In the genomic region with DNA sequence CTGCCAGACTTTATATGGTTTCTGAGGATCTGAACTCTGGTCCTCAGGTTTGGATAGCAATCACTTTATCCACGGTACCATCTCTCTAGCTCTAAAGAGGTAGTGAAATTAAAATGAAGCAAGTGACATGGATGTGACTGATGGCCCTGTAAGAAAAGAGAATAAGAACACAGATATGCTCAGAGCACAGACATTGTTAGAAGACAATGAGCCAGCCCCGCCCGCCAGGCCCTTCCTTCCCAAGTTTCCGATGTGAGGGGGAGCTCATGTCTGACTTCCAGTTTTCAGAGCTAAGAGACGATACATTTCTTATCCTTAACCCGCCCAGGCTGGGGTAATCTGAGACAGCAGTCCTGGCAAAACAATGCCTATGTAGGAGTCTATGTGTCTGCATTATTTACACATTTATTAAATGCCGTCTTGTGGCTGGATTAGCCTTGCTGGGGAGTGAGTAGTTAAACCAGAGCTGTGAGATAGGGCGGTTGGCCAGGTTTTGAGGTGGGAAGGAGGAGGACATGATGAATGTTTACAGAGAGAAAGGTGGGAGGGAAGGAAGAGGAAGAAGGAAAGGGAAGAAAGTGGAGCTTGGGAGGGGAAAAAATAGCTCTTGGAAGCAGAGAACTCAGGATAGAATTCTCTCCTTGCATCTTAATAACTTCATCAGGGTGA, we compare ENCODE assay signal across 14 mouse cellular contexts.
DNase-seq lines count a peak whose midpoint lies in the region; ATAC-seq and TF ChIP-seq lines count a peak whose summit lies in the region.
"Had no signal": no experiment of that assay in that cellular context is flagged by ENCODE, and none has a peak within 500 bp of the region (broad histone marks: within the 10 kb centered on the region; RNA-seq: fewer than 3 reads in every experiment).

No protein-coding gene starts in this region.

- no peaks in the 10 kb centered on the region for H3K36me3 ChIP-seq in kidney, adult 2 months (ENCODE audit: control insufficient read depth, insufficient read depth, low read length)
- H3K36me3 ChIP-seq in forebrain, embryonic 15.5 days, result no peaks in the 10 kb centered on the region
- H3K36me3 ChIP-seq: forebrain, embryonic 10.5 days had no signal

- TF ChIP-seq POLR2A in kidney, adult 2 months (IDR thresholded peaks at IDR 0.05; ENCODE audit: low read depth, low read length), result no peak

- no peak for TF ChIP-seq CTCF in kidney, adult 2 months (conservative IDR thresholded peaks at IDR 0.05; ENCODE audit: insufficient read depth, insufficient read length, low read depth, low read length)

- no peak overlapping the region for H3K9ac ChIP-seq in forebrain, embryonic 15.5 days (replicated peaks)
- H3K9ac ChIP-seq: hindbrain, embryonic 14.5 days had no signal

- peak; percentile 51 for DNase-seq in kidney, adult 2 months
- DNase-seq in kidney, adult 9 months, result no peak
- peak; percentile 68 for DNase-seq in ZHBTc4 (ENCODE audit: low read depth, low spot score)
- peak; percentile 30 to 34 for DNase-seq in heart, adult 9 months (ENCODE audit: low spot score in 2 of 2)
- peak; percentile 54 to 59 for DNase-seq in kidney, postnatal 4 days
- DNase-seq in embryo, embryonic 10.5 days (ENCODE audit: low spot score), result no peak
- no peak for DNase-seq in c-Kit-positive CD71-positive TER-119-positive erythroid progenitor cells, embryonic 14.5 days (ENCODE audit: low spot score)
- DNase-seq: cerebellum, adult 2 months; gastrocnemius, postnatal 25 days had no signal

- H3K4me3 ChIP-seq in kidney, adult 2 months (ENCODE audit: insufficient read depth, low read depth, low read length), result no peak overlapping the region
- H3K4me3 ChIP-seq in forebrain, embryonic 15.5 days, result no peak overlapping the region
- H3K4me3 ChIP-seq: forebrain, embryonic 10.5 days had no signal

- 60% methylated on average over 8 of the region's 8 CpGs for WGBS in kidney, adult 2 months
- WGBS in forebrain, embryonic 15.5 days, result 59% methylated on average over 8 of the region's 8 CpGs

- no peaks in the 10 kb centered on the region for H3K27me3 ChIP-seq in kidney, adult 2 months (replicated peaks; ENCODE audit: control insufficient read depth, insufficient read depth, low read length)
- no peaks in the 10 kb centered on the region for H3K27me3 ChIP-seq in forebrain, embryonic 15.5 days

- peak overlapping the region; percentile 24 for H3K27ac ChIP-seq in kidney, adult 2 months (ENCODE audit: insufficient read depth, low read depth, low read length)
- no peak overlapping the region for H3K27ac ChIP-seq in forebrain, embryonic 15.5 days (replicated peaks)
- H3K27ac ChIP-seq: forebrain, embryonic 10.5 days; hindbrain, embryonic 14.5 days; macrophage had no signal

- no peaks in the 10 kb centered on the region for H3K9me3 ChIP-seq in forebrain, embryonic 15.5 days
- H3K9me3 ChIP-seq: forebrain, embryonic 10.5 days had no signal

- ATAC-seq in forebrain, embryonic 15.5 days (replicated peaks), result no peak
- ATAC-seq: Patski had no signal

- H3K4me1 ChIP-seq in kidney, adult 2 months (ENCODE audit: control insufficient read depth, insufficient read depth, low read length), result no peaks in the 10 kb centered on the region
- peaks cover 5% of the 10 kb centered on the region for H3K4me1 ChIP-seq in forebrain, embryonic 15.5 days

- no peak overlapping the region for H3K4me2 ChIP-seq in forebrain, embryonic 15.5 days (replicated peaks)
- H3K4me2 ChIP-seq: hindbrain, embryonic 14.5 days had no signal

Comparison
In these comparisons a context has a peak if more than half of its experiments do, and no peak if none do; other contexts are left out.
1. DNase-seq: peak in kidney, adult 2 months (single experiment), ZHBTc4 (single experiment), heart, adult 9 months (2 of 2) and kidney, postnatal 4 days (2 of 2); none in kidney, adult 9 months (single experiment), embryo, embryonic 10.5 days (single experiment) and c-Kit-positive CD71-positive TER-119-positive erythroid progenitor cells, embryonic 14.5 days (single experiment).